In the genomic region with DNA sequence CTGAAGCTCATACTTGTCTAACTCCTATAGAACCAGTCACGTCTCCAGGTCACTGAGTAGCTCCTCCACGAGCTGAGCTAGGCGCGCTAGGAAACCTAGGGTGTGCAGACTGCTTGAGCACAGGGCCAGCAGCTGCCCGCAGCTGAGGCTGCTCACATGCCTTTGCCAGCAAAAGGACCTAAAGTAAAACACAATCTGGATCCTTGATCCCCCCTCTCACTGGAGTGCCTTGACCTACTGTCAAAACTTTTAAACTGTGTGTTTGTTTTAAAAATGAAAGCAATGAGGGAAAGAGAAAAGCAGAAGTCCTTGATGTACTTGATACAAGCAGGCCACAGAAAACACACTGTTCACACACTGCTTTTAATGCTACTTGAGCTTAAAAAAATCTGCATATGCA, we compare ENCODE assay signal across 12 mouse cellular contexts. TPM values are rescaled to one million over a fixed set of nuclear protein-coding genes. Genes with fewer than 3 reads are reported as not detected.
DNase-seq lines count a peak whose midpoint lies in the region; ATAC-seq lines count a peak whose summit lies in the region.
"Had no signal": no experiment of that assay in that cellular context is flagged by ENCODE, and none has a peak within 500 bp of the region (broad histone marks: within the 10 kb centered on the region; RNA-seq: fewer than 3 reads in every experiment).

No protein-coding gene starts in this region.

- 0 out of 2 replicates have a peak overlapping the region, but pooled peaks have one; percentile 4 for H3K27ac ChIP-seq in limb, embryonic 15.5 days
- H3K27ac ChIP-seq in limb, embryonic 10.5 days = no peak overlapping the region
- H3K27ac ChIP-seq in macrophage = peak overlapping the region; percentile 35
- no peak overlapping the region for H3K27ac ChIP-seq in midbrain, embryonic 13.5 days
- H3K27ac ChIP-seq: midbrain, embryonic 10.5 days had no signal

- H3K27me3 ChIP-seq in limb, embryonic 15.5 days = no peaks in the 10 kb centered on the region
- H3K27me3 ChIP-seq in limb, embryonic 10.5 days (ENCODE audit: low read depth, poor library complexity, severe bottlenecking) = no peaks in the 10 kb centered on the region
- H3K27me3 ChIP-seq in midbrain, embryonic 13.5 days = no peaks in the 10 kb centered on the region

- ATAC-seq in limb, embryonic 15.5 days (ENCODE audit: insufficient number of reproducible peaks, low FRiP score, low TSS enrichment, low read depth) = no peak
- ATAC-seq in common myeloid progenitor, adult 5-6 weeks (replicated peaks; ENCODE audit: low read depth, poor library complexity, severe bottlenecking) = peak; percentile 79
- no peak for ATAC-seq in midbrain, embryonic 13.5 days
- ATAC-seq: forebrain, postnatal 0 days; hindbrain, embryonic 16.5 days had no signal

- peak; percentile 57 to 85 for DNase-seq in adrenal gland, adult (ENCODE audit: inconsistent age in 2 of 2, low spot score in 1 of 2)
- no peak for DNase-seq in adrenal gland, adult 18-20 months (ENCODE audit: low spot score in 2 of 2)
- no peak for DNase-seq in limb, embryonic 10.5 days (ENCODE audit: low spot score)
- DNase-seq in layer of hippocampus, postnatal 25 days (ENCODE audit: extremely low spot score in 1 of 2, low spot score in 1 of 2) = no peak
- DNase-seq: forebrain, postnatal 0 days; left cerebral cortex, postnatal 4 days had no signal

- no peak overlapping the region for H3K9ac ChIP-seq in limb, embryonic 15.5 days
- no peak overlapping the region for H3K9ac ChIP-seq in midbrain, embryonic 13.5 days (replicated peaks)
- H3K9ac ChIP-seq: forebrain, postnatal 0 days had no signal

- peaks cover 100% of the 10 kb centered on the region for H3K79me2 ChIP-seq in macrophage (ENCODE audit: inconsistent target)

- peaks cover 6% of the 10 kb centered on the region; the same call in 1 of the 2 replicates for H3K36me3 ChIP-seq in limb, embryonic 15.5 days
- peaks cover 26% of the 10 kb centered on the region for H3K36me3 ChIP-seq in limb, embryonic 10.5 days
- no peaks in the 10 kb centered on the region for H3K36me3 ChIP-seq in macrophage (ENCODE audit: inconsistent target)
- H3K36me3 ChIP-seq in midbrain, embryonic 13.5 days = no peaks in the 10 kb centered on the region

- H3K9me3 ChIP-seq in limb, embryonic 15.5 days = no peaks in the 10 kb centered on the region
- no peaks in the 10 kb centered on the region for H3K9me3 ChIP-seq in limb, embryonic 10.5 days (replicated peaks)
- H3K9me3 ChIP-seq in midbrain, embryonic 13.5 days = no peaks in the 10 kb centered on the region
- H3K9me3 ChIP-seq: midbrain, embryonic 10.5 days had no signal

- H3K4me2 ChIP-seq in limb, embryonic 15.5 days = no peak overlapping the region
- no peak overlapping the region for H3K4me2 ChIP-seq in midbrain, embryonic 13.5 days (replicated peaks)

- no peak overlapping the region for H3K4me3 ChIP-seq in limb, embryonic 15.5 days
- H3K4me3 ChIP-seq in limb, embryonic 10.5 days = no peak overlapping the region
- H3K4me3 ChIP-seq in macrophage (ENCODE audit: inconsistent target) = peak overlapping the region; percentile 16; the same call in 1 of the 2 replicates
- no peak overlapping the region for H3K4me3 ChIP-seq in midbrain, embryonic 13.5 days (replicated peaks)
- H3K4me3 ChIP-seq: midbrain, embryonic 10.5 days had no signal

- H3K4me1 ChIP-seq in limb, embryonic 15.5 days = peaks cover 13% of the 10 kb centered on the region
- H3K4me1 ChIP-seq in limb, embryonic 10.5 days = 0 out of 2 replicates have a peak, but pooled peaks cover 2% of the 10 kb centered on the region
- peaks cover 19% of the 10 kb centered on the region for H3K4me1 ChIP-seq in midbrain, embryonic 13.5 days (replicated peaks)

- 85% methylated on average over 5 of the region's 5 CpGs for WGBS in limb, embryonic 15.5 days
- WGBS in limb, embryonic 10.5 days = 96% methylated on average over 5 of the region's 5 CpGs
- WGBS in macrophage (ENCODE audit: missing documents) = 30% methylated on average over 5 of the region's 5 CpGs
- WGBS in midbrain, embryonic 13.5 days = 90% methylated on average over 5 of the region's 5 CpGs

RNA-seq across cellular contexts. Expression of gene Kcmf1, which starts 31.1 kb away (rescaled TPM):
- 100 to 1,000 TPM in 1 of 2 experiments, 10 to 100 TPM in 1; 95.6 to 101 TPM for total RNA-seq in adrenal gland, adult 18-20 months (2021)
- 34.4 and 38.9 TPM in 2 replicates for polyA plus RNA-seq in limb, embryonic 15.5 days (2015; fragmentation: Nextera tagmentation; extraction: Ambion mirVana)
- 41.6 and 48.5 TPM in 2 replicates for polyA plus RNA-seq in limb, embryonic 10.5 days (2016; fragmentation: Nextera tagmentation; extraction: Ambion mirVana)
- total RNA-seq in common myeloid progenitor, adult 5-6 weeks (2017) = 68.1 and 126 TPM in 2 replicates
- total RNA-seq in macrophage (2018; cell fraction: chromatin; rRNA removed) = 100 to 1,000 TPM in 2 of 26 experiments, 10 to 100 TPM in 24; 45.9 to 114 (median 67.6) TPM
- 10 to 100 TPM; 46.6 to 90.4 (median 62.1) TPM for total RNA-seq in macrophage (2018; cell fraction: cytosol; rRNA removed)
- total RNA-seq in macrophage (2018; cell fraction: nucleus; rRNA removed) = 10 to 100 TPM; 40.7 to 79.7 (median 64.2) TPM
- polyA plus RNA-seq in macrophage (2018) = 43.9 to 55.0 TPM (median 51.8 TPM) in 3 replicates
- total RNA-seq in layer of hippocampus, postnatal 25 days (2021) = 10 to 100 TPM; 60.1 to 65.6 TPM
- 25.7 and 26.1 TPM in 2 replicates for polyA plus RNA-seq in midbrain, embryonic 13.5 days (2015; fragmentation: Nextera tagmentation; extraction: Ambion mirVana)

Comparison
In these comparisons a context has a peak if more than half of its experiments do, and no peak if none do; other contexts are left out.
1. DNase-seq: peak in adrenal gland, adult (2 of 2); none in adrenal gland, adult 18-20 months (0 of 2), limb, embryonic 10.5 days (single experiment) and layer of hippocampus, postnatal 25 days (0 of 2).
2. H3K27ac ChIP-seq: peak in limb, embryonic 15.5 days (single experiment) and macrophage (single experiment); none in limb, embryonic 10.5 days (single experiment) and midbrain, embryonic 13.5 days (single experiment).